Mouse (Mus musculus) mature B cell (primary cell): ENCODE measurements around the gene Stk11.
"Not testable (repeated sequence)": the region's sequence is repeated elsewhere in the genome, so short reads cannot be mapped to it uniquely, and the experiment has no call there.

Experiments
- in situ Hi-C: fragments of 300-500 bp; cut with MboI; formaldehyde crosslinking; loops from 2 replicates; pipeline ENCODE4 v1.14.3; 2019

The Stk11 gene

GRCm38 (mm10) chr10:80157141-80157929 lies 41.7 kb downstream of the Stk11 start:
- in situ Hi-C loops = no loop called here

GRCm38 (mm10) chr10:80158307-80158986 lies 42.8 kb downstream of the Stk11 start:
- in situ Hi-C loops = no loop called here

GRCm38 (mm10) chr10:80159021-80159560 lies 43.5 kb downstream of the Stk11 start:
- in situ Hi-C loops = no loop called here

- in situ Hi-C loops = no loop called here
These were observed 44.2 kb downstream of the Stk11 start for GRCm38 (mm10) chr10:80159561-80160454.

GRCm38 (mm10) chr10:80160455-80161371 lies 45.1 kb downstream of the Stk11 start:
- in situ Hi-C loops = no loop called here

GRCm38 (mm10) chr10:80161522-80162242 lies 46.1 kb downstream of the Stk11 start:
- in situ Hi-C loops = no loop called here

- in situ Hi-C loops = no loop called here
These were observed 46.6 kb downstream of the Stk11 start for GRCm38 (mm10) chr10:80162243-80162608.

- in situ Hi-C loops = no loop called here
These were observed 47.2 kb downstream of the Stk11 start for GRCm38 (mm10) chr10:80162716-80163299.

GRCm38 (mm10) chr10:80163721-80164120 lies 48.1 kb downstream of the Stk11 start:
- in situ Hi-C loops = no loop called here

GRCm38 (mm10) chr10:80164161-80164997 lies 48.8 kb downstream of the Stk11 start:
- in situ Hi-C loops = no loop called here

GRCm38 (mm10) chr10:80164998-80165344 lies 49.4 kb downstream of the Stk11 start:
- in situ Hi-C loops = no loop called here

- in situ Hi-C loops = no loop called here
These were observed 50.0 kb downstream of the Stk11 start, which contains the start of gene Cirbp for GRCm38 (mm10) chr10:80165392-80166128. TSS of gene Cirbp (plus strand) at chr10:80165985.

GRCm38 (mm10) chr10:80166136-80166535 lies 50.5 kb downstream of the Stk11 start:
- in situ Hi-C loops = not testable (repeated sequence)

GRCm38 (mm10) chr10:80167460-80168037 lies 51.9 kb downstream of the Stk11 start:
- in situ Hi-C loops = no loop called here

- in situ Hi-C loops = no loop called here
These were observed 52.5 kb downstream of the Stk11 start for GRCm38 (mm10) chr10:80168038-80168661.

GRCm38 (mm10) chr10:80169070-80169469 lies 53.5 kb downstream of the Stk11 start:
- in situ Hi-C loops = no loop called here

GRCm38 (mm10) chr10:80169651-80170050 lies 54.0 kb downstream of the Stk11 start:
- in situ Hi-C loops = no loop called here
